In genomic region chr1:53875919-53876318, GRCm38 (mm10) we compare ENCODE assay signal across 16 mouse cellular contexts.
DNase-seq lines count a peak whose midpoint lies in the region; ATAC-seq lines count a peak whose summit lies in the region.
"Had no signal": no experiment of that assay in that cellular context is flagged by ENCODE, and none has a peak within 500 bp of the region (broad histone marks: within the 10 kb centered on the region; RNA-seq: fewer than 3 reads in every experiment).

No protein-coding gene starts in this region.

- H3K4me2 ChIP-seq in hindbrain, embryonic 12.5 days (replicated peaks) = no peak overlapping the region
- H3K4me2 ChIP-seq: embryonic facial prominence, embryonic 13.5 days; heart, embryonic 12.5 days; hindbrain, embryonic 13.5 days; limb, embryonic 15.5 days; lung, embryonic 15.5 days had no signal

- no peak overlapping the region for H3K9ac ChIP-seq in hindbrain, embryonic 12.5 days
- H3K9ac ChIP-seq: embryonic facial prominence, embryonic 13.5 days; heart, embryonic 12.5 days; hindbrain, embryonic 13.5 days; limb, embryonic 15.5 days; lung, embryonic 15.5 days had no signal

- no peak overlapping the region for H3K4me3 ChIP-seq in hindbrain, embryonic 12.5 days
- H3K4me3 ChIP-seq: embryonic facial prominence, embryonic 13.5 days; forebrain, embryonic 10.5 days; heart, embryonic 12.5 days; hindbrain, embryonic 13.5 days; layer of hippocampus, adult 2 months; limb, embryonic 15.5 days; lung, embryonic 15.5 days had no signal

- no peaks in the 10 kb centered on the region for H3K27me3 ChIP-seq in hindbrain, embryonic 12.5 days
- H3K27me3 ChIP-seq: embryonic facial prominence, embryonic 13.5 days; heart, embryonic 12.5 days; hindbrain, embryonic 13.5 days; limb, embryonic 15.5 days; lung, embryonic 15.5 days had no signal

- peak; percentile 83 for ATAC-seq in granulocyte monocyte progenitor cell, adult 5-6 weeks (replicated peaks; ENCODE audit: poor library complexity, severe bottlenecking)
- no peak for ATAC-seq in hindbrain, embryonic 12.5 days (ENCODE audit: low FRiP score)

- WGBS in hindbrain, embryonic 12.5 days = 91% methylated on average over 5 of the region's 5 CpGs

- no peaks in the 10 kb centered on the region for H3K9me3 ChIP-seq in hindbrain, embryonic 12.5 days (replicated peaks)
- H3K9me3 ChIP-seq: embryonic facial prominence, embryonic 13.5 days; forebrain, embryonic 10.5 days; heart, embryonic 12.5 days; hindbrain, embryonic 13.5 days; limb, embryonic 15.5 days; lung, embryonic 15.5 days had no signal

- DNase-seq in spleen, postnatal 36 days (ENCODE audit: low spot score in 2 of 2) = peak; percentile 51 to 60
- no peak for DNase-seq in spleen, postnatal 14 days (ENCODE audit: low spot score in 2 of 2)
- DNase-seq in thymus, adult 18-20 months = peak; percentile 15 to 48
- no peak for DNase-seq in left cerebral cortex, adult 11 months (ENCODE audit: low spot score)
- no peak for DNase-seq in retina, embryonic 14.5 days (ENCODE audit: low spot score)
- DNase-seq: adrenal gland, postnatal 10 days; cerebellum, postnatal 14 days had no signal

- H3K27ac ChIP-seq in hindbrain, embryonic 12.5 days = no peak overlapping the region
- H3K27ac ChIP-seq: embryonic facial prominence, embryonic 13.5 days; forebrain, embryonic 10.5 days; hindbrain, embryonic 13.5 days; layer of hippocampus, adult 2 months; limb, embryonic 15.5 days; lung, embryonic 15.5 days had no signal

- H3K4me1 ChIP-seq in hindbrain, embryonic 12.5 days = no peaks in the 10 kb centered on the region
- H3K4me1 ChIP-seq: embryonic facial prominence, embryonic 13.5 days; forebrain, embryonic 10.5 days; heart, embryonic 12.5 days; hindbrain, embryonic 13.5 days; limb, embryonic 15.5 days; lung, embryonic 15.5 days had no signal

- H3K36me3 ChIP-seq in hindbrain, embryonic 12.5 days = no peaks in the 10 kb centered on the region
- H3K36me3 ChIP-seq: embryonic facial prominence, embryonic 13.5 days; forebrain, embryonic 10.5 days; hindbrain, embryonic 13.5 days; limb, embryonic 15.5 days; lung, embryonic 15.5 days had no signal

Comparison
In these comparisons a context has a peak if more than half of its experiments do, and no peak if none do; other contexts are left out.
1. DNase-seq: peak in spleen, postnatal 36 days (2 of 2) and thymus, adult 18-20 months (2 of 2); none in spleen, postnatal 14 days (0 of 2), left cerebral cortex, adult 11 months (single experiment) and retina, embryonic 14.5 days (single experiment).